Mouse (Mus musculus): ENCODE data around the gene Fndc3b. TPM values are rescaled to one million over a fixed set of nuclear protein-coding genes. Genes with fewer than 3 reads are reported as not detected.

The Fndc3b gene
- polyA plus RNA-seq, 1 experiment = 5.0 TPM

DNA sequence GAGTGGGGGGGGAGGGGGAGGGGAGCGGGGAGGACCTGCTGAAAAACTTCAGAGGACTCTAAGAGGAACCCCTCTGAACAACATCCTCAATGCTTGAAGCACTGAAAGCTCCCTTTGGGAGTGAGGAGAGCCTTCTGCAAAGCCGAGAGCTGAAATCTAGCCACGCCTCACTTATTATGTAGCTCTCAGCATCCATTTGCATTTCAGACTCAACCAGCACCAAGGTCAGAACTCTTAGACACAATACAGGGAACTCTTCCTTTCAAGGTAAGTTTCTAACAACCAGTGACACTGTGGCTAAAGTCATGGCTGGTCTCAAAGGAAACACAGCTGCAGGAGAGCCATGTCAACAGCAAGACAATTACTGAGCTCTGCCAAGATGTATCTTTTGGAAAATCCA is 169.9 kb downstream of the Fndc3b start:
- H3K36me3 ChIP-seq (ENCODE audit: control insufficient read depth, insufficient read depth, low read length) = no peaks in the 10 kb centered on the region
- H3K27ac ChIP-seq (ENCODE audit: control insufficient read depth, insufficient read depth, low read depth, low read length) = no peak overlapping the region
- H3K27me3 ChIP-seq (ENCODE audit: control insufficient read depth, insufficient read depth, low read length) = no peaks in the 10 kb centered on the region
- no peaks in the 10 kb centered on the region for H3K4me1 ChIP-seq (ENCODE audit: control insufficient read depth, insufficient read depth, low read length)
- no peak overlapping the region for H3K4me3 ChIP-seq (ENCODE audit: control insufficient read depth, low read depth, low read length)
- no peak for TF ChIP-seq CTCF (IDR thresholded peaks at IDR 0.05; ENCODE audit: control insufficient read depth, insufficient read depth, insufficient replicate concordance, low read depth, low read length)
- TF ChIP-seq POLR2A (IDR thresholded peaks at IDR 0.05; ENCODE audit: control insufficient read depth, low read depth, low read length) = no peak

DNA sequence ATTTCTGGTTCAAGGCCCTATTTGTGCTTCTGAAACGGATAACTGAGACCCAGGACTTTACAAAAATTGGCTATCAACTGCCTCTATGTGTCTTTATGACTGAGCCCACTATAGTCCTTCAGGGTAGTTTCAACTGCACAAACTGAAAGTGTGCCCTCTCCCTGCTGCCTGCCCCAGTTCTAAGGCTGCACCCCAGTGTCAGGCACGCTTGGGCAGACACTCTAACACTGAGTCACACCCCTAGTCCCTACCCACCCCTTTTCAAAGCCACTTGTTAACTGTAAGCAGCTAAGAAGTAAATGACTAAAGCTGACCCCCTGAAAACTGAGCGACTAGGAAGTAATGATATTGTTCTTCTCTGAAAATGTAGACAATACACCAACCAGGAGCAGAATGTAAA is 176.9 kb downstream of the Fndc3b start:
- H3K4me3 ChIP-seq (ENCODE audit: control insufficient read depth, low read depth, low read length) = no peak overlapping the region
- H3K27me3 ChIP-seq (ENCODE audit: control insufficient read depth, insufficient read depth, low read length) = no peaks in the 10 kb centered on the region
- no peak overlapping the region for H3K27ac ChIP-seq (ENCODE audit: control insufficient read depth, insufficient read depth, low read depth, low read length)
- TF ChIP-seq POLR2A (IDR thresholded peaks at IDR 0.05; ENCODE audit: control insufficient read depth, low read depth, low read length) = no peak
- TF ChIP-seq CTCF (IDR thresholded peaks at IDR 0.05; ENCODE audit: control insufficient read depth, insufficient read depth, insufficient replicate concordance, low read depth, low read length) = no peak
- no peaks in the 10 kb centered on the region for H3K36me3 ChIP-seq (ENCODE audit: control insufficient read depth, insufficient read depth, low read length)
- no peaks in the 10 kb centered on the region for H3K4me1 ChIP-seq (ENCODE audit: control insufficient read depth, insufficient read depth, low read length)

DNA sequence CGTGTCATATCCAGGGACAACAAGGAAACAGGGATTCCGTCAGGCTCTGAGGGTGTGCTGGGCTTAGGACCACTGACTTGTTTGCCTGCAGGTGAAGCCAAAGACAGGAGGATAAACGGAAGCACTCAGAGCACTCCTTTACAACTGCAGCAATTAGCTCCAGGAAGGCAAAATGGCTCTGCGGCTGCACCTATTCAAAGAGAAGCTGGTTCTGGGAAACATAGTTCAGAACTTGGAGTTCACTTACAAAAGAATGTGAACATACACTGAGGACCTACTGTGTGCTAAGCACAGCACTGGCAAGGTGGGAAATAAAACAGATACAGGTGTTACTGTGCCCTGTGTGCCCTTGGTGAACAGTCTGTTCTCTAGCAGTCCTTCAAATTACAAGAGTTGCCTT is 177.4 kb downstream of the Fndc3b start:
- no peak for TF ChIP-seq POLR2A (IDR thresholded peaks at IDR 0.05; ENCODE audit: control insufficient read depth, low read depth, low read length)
- TF ChIP-seq CTCF (IDR thresholded peaks at IDR 0.05; ENCODE audit: control insufficient read depth, insufficient read depth, insufficient replicate concordance, low read depth, low read length) = no peak
- Histone ChIP-seq H3K36me3 (ENCODE audit: control insufficient read depth, insufficient read depth, low read length) (no peaks in the 10 kb centered on the region), H3K4me1 (ENCODE audit: control insufficient read depth, insufficient read depth, low read length) (no peaks in the 10 kb centered on the region), H3K27me3 (ENCODE audit: control insufficient read depth, insufficient read depth, low read length) (no peaks in the 10 kb centered on the region), H3K27ac (ENCODE audit: control insufficient read depth, insufficient read depth, low read depth, low read length) (no peak overlapping the region), H3K4me3 (ENCODE audit: control insufficient read depth, low read depth, low read length) (no peak overlapping the region)

DNA sequence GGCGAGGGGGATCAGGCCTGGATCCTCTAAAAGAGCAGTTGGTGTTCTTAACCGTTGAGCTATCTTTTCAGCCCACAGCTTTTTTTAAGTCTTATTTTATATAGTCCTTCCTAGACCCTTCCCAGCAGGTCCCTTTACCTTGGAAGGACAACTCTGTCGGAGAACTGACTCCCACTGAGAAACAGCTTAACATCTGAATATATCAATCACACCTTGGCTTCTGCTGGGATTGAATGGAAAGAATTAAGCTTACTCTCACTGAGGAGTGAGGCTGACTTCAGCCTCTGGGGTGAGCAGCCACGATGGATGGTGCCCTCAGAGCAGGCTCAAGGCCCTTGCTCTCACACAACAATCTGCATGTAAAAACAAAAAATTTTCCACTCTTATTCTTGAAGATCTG is 179.1 kb downstream of the Fndc3b start:
- no peaks in the 10 kb centered on the region for H3K36me3 ChIP-seq (ENCODE audit: control insufficient read depth, insufficient read depth, low read length)
- TF ChIP-seq CTCF (IDR thresholded peaks at IDR 0.05; ENCODE audit: control insufficient read depth, insufficient read depth, insufficient replicate concordance, low read depth, low read length) (no peak), POLR2A (IDR thresholded peaks at IDR 0.05; ENCODE audit: control insufficient read depth, low read depth, low read length) (no peak)
- no peaks in the 10 kb centered on the region for H3K27me3 ChIP-seq (ENCODE audit: control insufficient read depth, insufficient read depth, low read length)
- no peaks in the 10 kb centered on the region for H3K4me1 ChIP-seq (ENCODE audit: control insufficient read depth, insufficient read depth, low read length)
- H3K4me3 ChIP-seq (ENCODE audit: control insufficient read depth, low read depth, low read length) = no peak overlapping the region
- H3K27ac ChIP-seq (ENCODE audit: control insufficient read depth, insufficient read depth, low read depth, low read length) = no peak overlapping the region

DNA sequence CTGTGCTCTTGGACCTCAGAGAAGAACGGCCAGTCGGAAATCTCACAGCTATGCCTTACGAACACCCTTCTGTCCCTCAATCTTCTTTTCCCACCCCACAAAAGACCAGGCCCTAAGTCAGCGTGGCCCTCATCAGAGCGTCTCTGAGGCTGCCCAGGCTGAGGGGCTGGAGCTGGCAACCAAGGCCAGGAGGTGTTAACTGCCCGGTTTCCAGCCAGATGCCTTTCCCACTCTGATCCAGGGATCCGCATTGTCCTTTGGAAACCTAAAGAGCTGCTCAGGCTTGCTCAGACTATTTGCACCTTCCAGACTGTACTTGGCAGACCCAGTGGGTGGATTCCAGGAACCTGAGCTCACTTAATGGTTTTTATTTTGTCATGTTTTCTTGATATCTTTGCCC is 180.7 kb downstream of the Fndc3b start:
- Histone ChIP-seq H3K27me3 (ENCODE audit: control insufficient read depth, insufficient read depth, low read length) (no peaks in the 10 kb centered on the region), H3K36me3 (ENCODE audit: control insufficient read depth, insufficient read depth, low read length) (no peaks in the 10 kb centered on the region), H3K4me1 (ENCODE audit: control insufficient read depth, insufficient read depth, low read length) (no peaks in the 10 kb centered on the region), H3K4me3 (ENCODE audit: control insufficient read depth, low read depth, low read length) (no peak overlapping the region), H3K27ac (ENCODE audit: control insufficient read depth, insufficient read depth, low read depth, low read length) (no peak overlapping the region)
- TF ChIP-seq CTCF (IDR thresholded peaks at IDR 0.05; ENCODE audit: control insufficient read depth, insufficient read depth, insufficient replicate concordance, low read depth, low read length) (no peak), POLR2A (IDR thresholded peaks at IDR 0.05; ENCODE audit: control insufficient read depth, low read depth, low read length) (no peak)

DNA sequence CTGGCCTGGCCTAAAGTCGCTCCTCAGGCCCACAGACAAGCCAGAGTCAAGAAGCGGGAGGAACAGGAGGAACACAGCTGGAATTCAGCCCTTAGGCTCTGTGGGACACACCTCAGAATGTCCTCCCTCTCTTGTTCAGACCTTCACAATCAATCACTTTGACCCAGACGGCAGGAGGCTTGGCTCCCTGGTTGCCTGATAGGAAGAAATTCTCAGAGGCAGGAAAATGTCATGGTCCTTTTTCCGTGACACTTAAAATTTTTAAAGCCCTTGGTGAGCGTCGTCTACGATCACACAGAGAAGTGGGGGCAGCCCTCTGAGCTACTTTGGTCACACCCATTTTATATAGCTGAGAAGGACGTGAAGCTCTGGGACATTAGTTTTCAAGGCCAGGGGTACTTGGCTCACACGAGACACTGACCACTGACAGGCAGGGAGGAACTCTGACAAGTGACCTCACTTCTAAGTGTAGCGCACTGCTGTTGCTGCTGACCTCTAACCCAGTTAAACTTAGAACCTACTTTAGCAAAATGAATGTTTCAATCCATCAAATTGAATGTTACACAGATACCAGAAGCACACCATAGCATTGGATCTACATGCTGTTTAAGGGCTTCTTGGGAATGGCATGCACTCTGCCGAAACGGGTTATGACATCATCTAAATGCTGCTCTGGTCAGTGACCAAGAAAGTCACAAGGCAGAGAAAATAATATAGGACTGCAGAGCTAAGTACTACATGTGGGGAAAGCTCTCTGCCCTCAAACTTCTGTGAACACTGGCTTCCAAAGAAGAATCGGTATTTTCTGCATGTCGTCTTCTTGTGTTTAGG is 181.7 kb downstream of the Fndc3b start:
- Histone ChIP-seq H3K36me3 (ENCODE audit: control insufficient read depth, insufficient read depth, low read length) (no peaks in the 10 kb centered on the region), H3K4me1 (ENCODE audit: control insufficient read depth, insufficient read depth, low read length) (no peaks in the 10 kb centered on the region), H3K4me3 (ENCODE audit: control insufficient read depth, low read depth, low read length) (no peak overlapping the region), H3K27ac (ENCODE audit: control insufficient read depth, insufficient read depth, low read depth, low read length) (no peak overlapping the region), H3K27me3 (ENCODE audit: control insufficient read depth, insufficient read depth, low read length) (no peaks in the 10 kb centered on the region)
- TF ChIP-seq CTCF (IDR thresholded peaks at IDR 0.05; ENCODE audit: control insufficient read depth, insufficient read depth, insufficient replicate concordance, low read depth, low read length) = no peak

DNA sequence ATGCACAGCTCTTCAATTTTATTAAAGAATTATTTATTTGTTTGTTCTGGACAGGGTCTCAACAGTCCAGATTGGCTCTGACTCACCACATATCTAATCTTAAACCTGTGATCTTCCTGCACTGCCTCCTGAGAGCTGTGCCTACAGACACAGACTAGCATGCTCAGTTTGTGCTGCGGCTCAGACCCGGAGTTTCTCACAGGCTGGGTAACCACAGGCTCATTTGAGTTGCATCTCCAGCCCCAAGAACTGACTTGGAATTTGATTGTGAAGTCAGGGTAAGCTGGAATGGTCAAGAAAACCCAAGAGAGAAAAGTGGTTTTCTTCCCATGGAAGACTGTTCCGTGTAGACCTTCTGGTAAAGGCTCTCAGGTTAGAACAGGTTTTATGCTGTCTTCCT is 184.1 kb downstream of the Fndc3b start:
- Histone ChIP-seq H3K4me3 (ENCODE audit: control insufficient read depth, low read depth, low read length) (no peak overlapping the region), H3K27me3 (ENCODE audit: control insufficient read depth, insufficient read depth, low read length) (no peaks in the 10 kb centered on the region), H3K36me3 (ENCODE audit: control insufficient read depth, insufficient read depth, low read length) (no peaks in the 10 kb centered on the region), H3K4me1 (ENCODE audit: control insufficient read depth, insufficient read depth, low read length) (no peaks in the 10 kb centered on the region), H3K27ac (ENCODE audit: control insufficient read depth, insufficient read depth, low read depth, low read length) (no peak overlapping the region)
- TF ChIP-seq CTCF (IDR thresholded peaks at IDR 0.05; ENCODE audit: control insufficient read depth, insufficient read depth, insufficient replicate concordance, low read depth, low read length) (no peak), POLR2A (IDR thresholded peaks at IDR 0.05; ENCODE audit: control insufficient read depth, low read depth, low read length) (no peak)
